Mouse (Mus musculus) thymus, adult 2 months (tissue): ENCODE measurements around the gene 2010111I01Rik.

Experiments used
- CTCF ChIP-seq: fragments of 200-500 bp; IDR thresholded peaks from 2 replicates; pipeline ENCODE4 v1.5.1; 2012; ENCODE audit warnings: mild to moderate bottlenecking, control low read depth, low read length, moderate library complexity, borderline replicate concordance; ENCODE audit not compliant: control insufficient read depth, poor library complexity, insufficient read depth; ENCODE audit errors: extremely low read depth
- POLR2A ChIP-seq: fragments of 200-500 bp; IDR thresholded peaks from 2 replicates; pipeline ENCODE4 v1.6.1; 2012; ENCODE audit warnings: mild to moderate bottlenecking, low read length, control low read depth, moderate library complexity; ENCODE audit not compliant: control insufficient read depth, poor library complexity, insufficient read depth; ENCODE audit errors: extremely low read depth

DNA sequence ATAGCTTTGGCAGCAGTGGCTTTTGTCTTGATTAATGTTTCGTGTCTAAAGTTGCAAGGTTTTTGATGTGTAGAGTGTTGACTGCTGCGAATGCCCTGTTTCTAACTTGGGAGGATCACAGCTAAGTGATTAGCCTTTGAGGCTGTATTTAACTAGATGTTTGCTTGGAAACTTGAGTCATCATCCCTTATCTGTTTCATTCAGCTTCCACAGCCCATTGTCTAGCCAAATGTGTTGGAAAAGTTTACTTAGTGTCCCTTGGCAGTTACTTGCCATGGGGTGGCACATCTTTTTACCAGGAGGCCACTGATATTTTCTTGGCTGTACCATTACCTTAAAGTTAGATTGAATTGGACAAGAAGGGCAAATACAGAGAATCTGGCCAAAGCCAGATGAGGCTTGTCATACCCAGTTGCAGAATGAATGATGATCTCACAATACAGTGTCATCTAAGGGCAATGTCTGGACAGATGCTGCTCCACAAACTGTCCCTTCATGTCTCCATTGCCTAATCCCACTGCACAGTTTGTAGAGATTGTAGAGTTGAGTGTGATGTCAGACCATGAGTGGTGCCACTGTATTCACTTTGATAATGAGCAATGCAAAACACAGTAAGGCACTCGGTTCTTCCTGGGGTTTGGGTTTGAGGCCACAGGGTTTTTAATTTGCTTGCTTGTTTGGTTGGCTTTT, 152.9 kb downstream of the 2010111I01Rik start:
- TF ChIP-seq CTCF (no peak), POLR2A (no peak)
